Mouse (Mus musculus) urinary bladder, postnatal 10 days (tissue): ENCODE data around the gene Grik4.
"Not testable (repeated sequence)": the region's sequence is repeated elsewhere in the genome, so short reads cannot be mapped to it uniquely, and the experiment has no call there.

ENCODE experiments used
- DNase-seq: peaks from one replicate; pipeline ENCODE4 v3.0.0; 2022; ENCODE audit warnings: low spot score

The Grik4 gene

GRCm38 (mm10) chr9:42943781-42944535 is at the start of gene Grik4:
TSS of gene Grik4 (minus strand) at chr9:42944493.
- DNase-seq = no peak

GRCm38 (mm10) chr9:42993659-42994058 is 49.4 kb upstream of the Grik4 start:
- no peak for DNase-seq

- DNase-seq = no peak
Measured at GRCm38 (mm10) chr9:42987988-42988387, 43.7 kb upstream of the Grik4 start.

GRCm38 (mm10) chr9:42968894-42969521 is 24.7 kb upstream of the Grik4 start:
- DNase-seq = no peak

- DNase-seq = no peak
Measured at GRCm38 (mm10) chr9:42967731-42968130, 23.4 kb upstream of the Grik4 start.

GRCm38 (mm10) chr9:42964809-42965208 is 20.5 kb upstream of the Grik4 start:
- DNase-seq = not testable (repeated sequence)

GRCm38 (mm10) chr9:42964366-42964765 is 20.1 kb upstream of the Grik4 start:
- DNase-seq = no peak

- no peak for DNase-seq
Measured at GRCm38 (mm10) chr9:42962506-42962905, 18.2 kb upstream of the Grik4 start.

GRCm38 (mm10) chr9:42958401-42958800 is 14.1 kb upstream of the Grik4 start:
- DNase-seq = no peak

GRCm38 (mm10) chr9:42948381-42948780 is 4.1 kb upstream of the Grik4 start:
- DNase-seq = no peak

- no peak for DNase-seq
Measured at GRCm38 (mm10) chr9:42945174-42945573, 881 bp upstream of the Grik4 start.

GRCm38 (mm10) chr9:42944536-42945006 is 278 bp upstream of the Grik4 start:
- peak; percentile 61 for DNase-seq

- DNase-seq = no peak
Measured at GRCm38 (mm10) chr9:42943057-42943529, 1.2 kb downstream of the Grik4 start.

GRCm38 (mm10) chr9:42942148-42942547 is 2.1 kb downstream of the Grik4 start:
- no peak for DNase-seq

- DNase-seq = no peak
Measured at GRCm38 (mm10) chr9:42932146-42932545, 12.1 kb downstream of the Grik4 start.

GRCm38 (mm10) chr9:42927498-42927897 is 16.8 kb downstream of the Grik4 start:
- no peak for DNase-seq

GRCm38 (mm10) chr9:42926564-42926963 is 17.7 kb downstream of the Grik4 start:
- DNase-seq = no peak

- DNase-seq = no peak
Measured at GRCm38 (mm10) chr9:42921830-42922229, 22.5 kb downstream of the Grik4 start.

GRCm38 (mm10) chr9:42920190-42920589 is 24.1 kb downstream of the Grik4 start:
- DNase-seq = no peak

GRCm38 (mm10) chr9:42917911-42918310 is 26.4 kb downstream of the Grik4 start:
- no peak for DNase-seq

- DNase-seq = no peak
Measured at GRCm38 (mm10) chr9:42913201-42913600, 31.1 kb downstream of the Grik4 start.

- no peak for DNase-seq
Measured at GRCm38 (mm10) chr9:42908657-42909313, 35.5 kb downstream of the Grik4 start.

GRCm38 (mm10) chr9:42906995-42907394 is 37.3 kb downstream of the Grik4 start:
- no peak for DNase-seq
